In the genomic region with DNA sequence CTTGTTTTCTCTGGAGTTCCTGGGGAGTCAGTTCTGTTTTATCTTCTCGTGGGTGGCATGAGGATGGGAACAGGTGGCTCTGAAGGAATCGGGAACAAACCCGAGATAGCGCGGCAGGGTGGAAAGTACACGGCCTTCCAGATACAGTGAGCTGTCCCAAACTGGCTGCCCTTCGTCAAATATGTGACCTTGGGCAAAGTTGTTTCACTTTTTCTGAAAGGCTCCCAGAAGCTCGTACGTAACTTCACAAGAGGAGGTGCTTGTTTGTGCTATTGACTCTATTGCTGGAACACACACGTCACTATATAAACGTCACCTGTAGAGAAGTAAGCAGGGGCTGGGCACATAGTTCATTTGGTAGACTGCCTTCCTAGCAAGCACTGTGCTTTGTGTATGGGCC, we compare ENCODE assay signal across 8 mouse cellular contexts. TPM values are rescaled to one million over a fixed set of nuclear protein-coding genes. Genes with fewer than 3 reads are reported as not detected.
DNase-seq lines count a peak whose midpoint lies in the region; ATAC-seq lines count a peak whose summit lies in the region.

No protein-coding gene starts in this region.

- DNase-seq in left cerebral cortex, postnatal 14 days (ENCODE audit: low spot score in 2 of 2), result peak; percentile 9 to 17
- DNase-seq in left cerebral cortex, adult 9 months (ENCODE audit: low spot score in 2 of 2), result no peak
- peak; percentile 12 for DNase-seq in NIH3T3 (ENCODE audit: low read depth)
- peak; percentile 58 for DNase-seq in kidney, adult 9 months
- peak; percentile 32 for DNase-seq in lung, postnatal 14 days
- peak; percentile 80 for DNase-seq in splenic B cell, adult 2 months (ENCODE audit: low read depth, low spot score)
- DNase-seq in urinary bladder, postnatal 10 days (ENCODE audit: low spot score), result no peak

- peak overlapping the region; percentile 93 for H3K4me2 ChIP-seq in forebrain, embryonic 13.5 days

- H3K4me3 ChIP-seq in forebrain, embryonic 13.5 days, result peak overlapping the region; percentile 60

- no peaks in the 10 kb centered on the region for H3K36me3 ChIP-seq in forebrain, embryonic 13.5 days (ENCODE audit: poor library complexity, severe bottlenecking)
- H3K36me3 ChIP-seq in splenic B cell, adult 2 months (ENCODE audit: control insufficient read depth, insufficient read depth, low read length, poor library complexity, severe bottlenecking), result no peaks in the 10 kb centered on the region

- intact Hi-C loops in left cerebral cortex, postnatal 14 days (cut with DNase I), result loop anchor here (5.0 kb wide), 1 partner anchor 127 kb away; the partner anchor contains the start of gene Nipbl

- peak; percentile 72 for ATAC-seq in forebrain, embryonic 13.5 days

- peaks cover 9% of the 10 kb centered on the region for H3K27me3 ChIP-seq in forebrain, embryonic 13.5 days
- H3K27me3 ChIP-seq in splenic B cell, adult 2 months (ENCODE audit: control insufficient read depth, insufficient read depth, low read length, poor library complexity, severe bottlenecking), result no peaks in the 10 kb centered on the region

- H3K9ac ChIP-seq in forebrain, embryonic 13.5 days, result peak overlapping the region; percentile 64

- H3K27ac ChIP-seq in forebrain, embryonic 13.5 days, result no peak overlapping the region

- peaks cover 11% of the 10 kb centered on the region for H3K4me1 ChIP-seq in forebrain, embryonic 13.5 days

- WGBS in forebrain, embryonic 13.5 days, result 3% methylated on average over 11 of the region's 11 CpGs

- no peaks in the 10 kb centered on the region for H3K9me3 ChIP-seq in forebrain, embryonic 13.5 days (replicated peaks)

RNA-seq across cellular contexts. Expression of gene Gm2310, which starts 49.9 kb away (rescaled TPM):
- total RNA-seq in left cerebral cortex, postnatal 14 days (2021), result not detected
- polyA plus RNA-seq in forebrain, embryonic 13.5 days (2015; fragmentation: Nextera tagmentation; extraction: Ambion mirVana), result not detected in 2 replicates

Comparison
In these comparisons a context has a peak if more than half of its experiments do, and no peak if none do; other contexts are left out.
1. DNase-seq: peak in left cerebral cortex, postnatal 14 days (2 of 2), NIH3T3 (single experiment), kidney, adult 9 months (single experiment), lung, postnatal 14 days (single experiment) and splenic B cell, adult 2 months (single experiment); none in left cerebral cortex, adult 9 months (0 of 2) and urinary bladder, postnatal 10 days (single experiment).